In genomic region chr5:107219883-107220282, GRCm38 (mm10) we compare ENCODE assay signal across 17 mouse cellular contexts.
DNase-seq lines count a peak whose midpoint lies in the region; ATAC-seq and TF ChIP-seq lines count a peak whose summit lies in the region.
"Had no signal": no experiment of that assay in that cellular context is flagged by ENCODE, and none has a peak within 500 bp of the region (broad histone marks: within the 10 kb centered on the region; RNA-seq: fewer than 3 reads in every experiment).

No protein-coding gene starts in this region.

- H3K9me3 ChIP-seq in liver, postnatal 0 days (ENCODE audit: low read length) = no peaks in the 10 kb centered on the region
- H3K9me3 ChIP-seq in embryonic facial prominence, embryonic 10.5 days = no peaks in the 10 kb centered on the region
- no peaks in the 10 kb centered on the region for H3K9me3 ChIP-seq in limb, embryonic 13.5 days
- H3K9me3 ChIP-seq in hindbrain, embryonic 14.5 days (ENCODE audit: control insufficient read depth, low read length) = no peaks in the 10 kb centered on the region
- H3K9me3 ChIP-seq: hindbrain, embryonic 13.5 days; neural tube, embryonic 13.5 days had no signal

- no peaks in the 10 kb centered on the region for H3K27me3 ChIP-seq in liver, postnatal 0 days (ENCODE audit: insufficient read depth, low read length)
- no peaks in the 10 kb centered on the region for H3K27me3 ChIP-seq in embryonic facial prominence, embryonic 10.5 days (replicated peaks; ENCODE audit: low read depth, poor library complexity, severe bottlenecking)
- no peaks in the 10 kb centered on the region for H3K27me3 ChIP-seq in limb, embryonic 13.5 days
- H3K27me3 ChIP-seq in hindbrain, embryonic 14.5 days (ENCODE audit: control insufficient read depth, insufficient read depth, low read length) = no peaks in the 10 kb centered on the region
- H3K27me3 ChIP-seq: neural tube, embryonic 13.5 days had no signal

- H3K27ac ChIP-seq in liver, postnatal 0 days (ENCODE audit: low read depth) = no peak overlapping the region
- 0 out of 2 replicates have a peak overlapping the region, but pooled peaks have one; percentile 8 for H3K27ac ChIP-seq in embryonic facial prominence, embryonic 10.5 days (replicated peaks)
- peak overlapping the region; percentile 8; the same call in 1 of the 2 replicates for H3K27ac ChIP-seq in limb, embryonic 13.5 days
- no peak overlapping the region for H3K27ac ChIP-seq in hindbrain, embryonic 14.5 days
- H3K27ac ChIP-seq: hindbrain, embryonic 13.5 days; neural tube, embryonic 13.5 days had no signal

- H3K36me3 ChIP-seq in liver, postnatal 0 days (replicated peaks; ENCODE audit: insufficient read depth, low read length) = no peaks in the 10 kb centered on the region
- no peaks in the 10 kb centered on the region for H3K36me3 ChIP-seq in embryonic facial prominence, embryonic 10.5 days (replicated peaks)
- H3K36me3 ChIP-seq in limb, embryonic 13.5 days = peaks cover under 1% of the 10 kb centered on the region; the same call in 1 of the 2 replicates
- no peaks in the 10 kb centered on the region for H3K36me3 ChIP-seq in hindbrain, embryonic 14.5 days (replicated peaks; ENCODE audit: control insufficient read depth, insufficient read depth)
- H3K36me3 ChIP-seq: hindbrain, embryonic 13.5 days; neural tube, embryonic 13.5 days had no signal

- no peak for TF ChIP-seq EP300 in liver, postnatal 0 days (IDR thresholded peaks at IDR 0.05; ENCODE audit: low read depth)

- ATAC-seq in liver, postnatal 0 days = no peak
- no peak for ATAC-seq in limb, embryonic 13.5 days (ENCODE audit: low FRiP score, low read depth)
- no peak for ATAC-seq in hindbrain, embryonic 14.5 days (ENCODE audit: low FRiP score)
- ATAC-seq: forebrain, postnatal 0 days had no signal

- H3K4me3 ChIP-seq in liver, postnatal 0 days (ENCODE audit: low read depth, low read length) = no peak overlapping the region
- no peak overlapping the region for H3K4me3 ChIP-seq in embryonic facial prominence, embryonic 10.5 days
- no peak overlapping the region for H3K4me3 ChIP-seq in limb, embryonic 13.5 days
- no peak overlapping the region for H3K4me3 ChIP-seq in hindbrain, embryonic 14.5 days (replicated peaks; ENCODE audit: low read length)
- H3K4me3 ChIP-seq: hindbrain, embryonic 13.5 days; neural tube, embryonic 13.5 days had no signal

- 79% methylated on average over 6 of the region's 6 CpGs for WGBS in liver, postnatal 0 days (ENCODE audit: insufficient replicate concordance)
- 69% methylated on average over 6 of the region's 6 CpGs for WGBS in embryonic facial prominence, embryonic 10.5 days
- WGBS in limb, embryonic 13.5 days = 76% methylated on average over 6 of the region's 6 CpGs
- WGBS in hindbrain, embryonic 14.5 days = 73% methylated on average over 6 of the region's 6 CpGs

- DNase-seq in liver (peak; percentile 38), ES-CJ7 (ENCODE audit: low read depth, low spot score) (peak; percentile 42)
- no peak for DNase-seq in liver, postnatal 0 days
- no peak for DNase-seq in embryonic facial prominence, embryonic 10.5 days (ENCODE audit: low spot score)
- DNase-seq in adrenal gland, postnatal 14 days = no peak
- no peak for DNase-seq in left cerebral cortex, adult 18-20 months (ENCODE audit: low spot score in 2 of 2)
- DNase-seq in hindbrain, embryonic 14.5 days (ENCODE audit: low spot score) = no peak
- DNase-seq: cerebellum, adult 11 months; cerebellum, postnatal 14 days; forebrain, postnatal 0 days; gastrocnemius, postnatal 10 days; kidney, adult 11 months; kidney, postnatal 10 days had no signal

- H3K9ac ChIP-seq in liver, postnatal 0 days (replicated peaks) = no peak overlapping the region
- H3K9ac ChIP-seq in limb, embryonic 13.5 days = no peak overlapping the region
- no peak overlapping the region for H3K9ac ChIP-seq in hindbrain, embryonic 14.5 days
- H3K9ac ChIP-seq: forebrain, postnatal 0 days; hindbrain, embryonic 13.5 days; neural tube, embryonic 13.5 days had no signal

- H3K4me2 ChIP-seq in liver, postnatal 0 days (ENCODE audit: low read depth, low read length) = no peak overlapping the region
- H3K4me2 ChIP-seq in limb, embryonic 13.5 days (replicated peaks) = no peak overlapping the region
- no peak overlapping the region for H3K4me2 ChIP-seq in hindbrain, embryonic 14.5 days (replicated peaks)
- H3K4me2 ChIP-seq: hindbrain, embryonic 13.5 days; midbrain, embryonic 11.5 days; neural tube, embryonic 13.5 days had no signal

- H3K4me1 ChIP-seq in liver, postnatal 0 days (ENCODE audit: insufficient read depth) = peaks cover 27% of the 10 kb centered on the region
- H3K4me1 ChIP-seq in embryonic facial prominence, embryonic 10.5 days = peaks cover 61% of the 10 kb centered on the region
- H3K4me1 ChIP-seq in limb, embryonic 13.5 days = peaks cover 80% of the 10 kb centered on the region
- peaks cover 19% of the 10 kb centered on the region for H3K4me1 ChIP-seq in hindbrain, embryonic 14.5 days (replicated peaks; ENCODE audit: control insufficient read depth, insufficient read depth, low read length)

- no peak for TF ChIP-seq CTCF in liver, postnatal 0 days (IDR thresholded peaks at IDR 0.05; ENCODE audit: low read depth)

Comparison
In these comparisons a context has a peak if more than half of its experiments do, and no peak if none do; other contexts are left out.
1. DNase-seq: peak in liver (single experiment) and ES-CJ7 (single experiment); none in liver, postnatal 0 days (single experiment), embryonic facial prominence, embryonic 10.5 days (single experiment), adrenal gland, postnatal 14 days (single experiment), left cerebral cortex, adult 18-20 months (0 of 2) and hindbrain, embryonic 14.5 days (single experiment).
2. H3K27ac ChIP-seq: peak in embryonic facial prominence, embryonic 10.5 days (single experiment) and limb, embryonic 13.5 days (single experiment); none in liver, postnatal 0 days (single experiment) and hindbrain, embryonic 14.5 days (single experiment).